Mouse (Mus musculus) heart, embryonic 12.5 days (tissue): ENCODE results near the gene Zfp933. TPM values are rescaled to one million over a fixed set of nuclear protein-coding genes. Genes with fewer than 3 reads are reported as not detected.
A peak's percentile ranks its signal among the peaks of the same experiment; 100 is the strongest.
"Not testable (repeated sequence)": the region's sequence is repeated elsewhere in the genome, so short reads cannot be mapped to it uniquely, and the experiment has no call there.

Experiments
- ATAC-seq: fragments of 200-750 bp; cut with Nextera tagmentation; 2 replicates; pipeline ENCODE4 v1.8.0; 2017; ENCODE audit warnings: moderate TSS enrichment, moderate library complexity; ENCODE audit not compliant: insufficient number of reproducible peaks, low FRiP score
- H3K27ac ChIP-seq: fragments of 300-500 bp; sonication (generic); 2 replicates; pipeline ENCODE4 v1.5.1; 2016; ENCODE audit warnings: mild to moderate bottlenecking, moderate library complexity; ENCODE audit not compliant: poor library complexity, severe bottlenecking
- H3K27me3 ChIP-seq: fragments of 300-500 bp; sonication (generic); replicated peaks from 2 replicates; pipeline ENCODE4 v1.6.1; 2016; ENCODE audit warnings: mild to moderate bottlenecking, moderate library complexity
- H3K36me3 ChIP-seq: fragments of 300-500 bp; sonication (generic); 2 replicates; pipeline ENCODE4 v1.6.1; 2016; ENCODE audit warnings: mild to moderate bottlenecking, moderate library complexity
- H3K4me1 ChIP-seq: fragments of 300-500 bp; sonication (generic); replicated peaks from 2 replicates; pipeline ENCODE4 v1.6.1; 2016; ENCODE audit warnings: mild to moderate bottlenecking
- H3K4me2 ChIP-seq: fragments of 300-500 bp; sonication (generic); 2 replicates; pipeline ENCODE4 v1.6.1; 2016; ENCODE audit warnings: mild to moderate bottlenecking, moderate library complexity
- H3K4me3 ChIP-seq: fragments of 300-500 bp; sonication (generic); 2 replicates; pipeline ENCODE4 v1.5.1; 2016; ENCODE audit warnings: mild to moderate bottlenecking
- H3K9ac ChIP-seq: fragments of 300-500 bp; sonication (generic); 2 replicates; pipeline ENCODE4 v1.6.1; 2016; ENCODE audit warnings: mild to moderate bottlenecking, moderate library complexity
- H3K9me3 ChIP-seq: fragments of 300-500 bp; sonication (generic); replicated peaks from 2 replicates; pipeline ENCODE4 v1.6.1; 2016; ENCODE audit warnings: mild to moderate bottlenecking, moderate library complexity
- WGBS: fragments of 180-500 bp; shearing (Covaris S2); methylation state at CpG from one replicate; pipeline ENCODE4 v1.1.7; 2016; 5-methylcytosine and 5-hydroxymethylcytosine counted together
- polyA plus RNA-seq: library from polyadenylated mRNA; unstranded; fragments of >200 nt; fragmentation: Nextera tagmentation; extraction: Ambion mirVana; gene quantifications from 2 replicates; pipeline ENCODE4 v1.2.1, GENCODE M21; 2016

Gene Zfp933
- polyA plus RNA-seq, 1 experiment from 2014 or later, result 5.0 TPM

DNA sequence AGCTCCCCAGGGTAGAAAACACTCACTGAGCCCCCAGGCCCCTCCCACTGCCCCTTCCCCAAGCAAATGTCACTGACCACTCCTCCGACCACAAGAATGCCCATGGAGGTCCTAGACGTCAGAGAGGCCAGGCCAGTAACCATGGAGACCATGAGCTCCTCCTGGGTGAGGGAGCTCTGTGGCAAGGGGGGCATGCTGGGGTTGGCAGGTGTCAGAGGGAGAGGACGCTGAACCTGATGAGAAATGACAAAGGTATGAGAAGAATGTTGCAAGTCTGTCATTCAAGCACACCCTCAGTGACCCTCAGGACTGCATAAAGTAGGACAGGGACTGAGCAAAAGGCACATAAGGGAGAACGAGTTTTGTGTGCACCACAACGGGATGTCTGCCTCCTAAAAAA is 31.7 kb upstream of the Zfp933 start:
- H3K36me3 ChIP-seq, result peaks cover 96% of the 10 kb centered on the region
- H3K4me1 ChIP-seq, result peaks cover 6% of the 10 kb centered on the region
- no peak overlapping the region for H3K4me2 ChIP-seq
- no peak overlapping the region for H3K27ac ChIP-seq
- no peak overlapping the region for H3K4me3 ChIP-seq
- 43% methylated on average over 5 of the region's 5 CpGs for WGBS
- H3K9me3 ChIP-seq, result no peaks in the 10 kb centered on the region
- no peaks in the 10 kb centered on the region for H3K27me3 ChIP-seq
- no peak for ATAC-seq
- no peak overlapping the region for H3K9ac ChIP-seq

DNA sequence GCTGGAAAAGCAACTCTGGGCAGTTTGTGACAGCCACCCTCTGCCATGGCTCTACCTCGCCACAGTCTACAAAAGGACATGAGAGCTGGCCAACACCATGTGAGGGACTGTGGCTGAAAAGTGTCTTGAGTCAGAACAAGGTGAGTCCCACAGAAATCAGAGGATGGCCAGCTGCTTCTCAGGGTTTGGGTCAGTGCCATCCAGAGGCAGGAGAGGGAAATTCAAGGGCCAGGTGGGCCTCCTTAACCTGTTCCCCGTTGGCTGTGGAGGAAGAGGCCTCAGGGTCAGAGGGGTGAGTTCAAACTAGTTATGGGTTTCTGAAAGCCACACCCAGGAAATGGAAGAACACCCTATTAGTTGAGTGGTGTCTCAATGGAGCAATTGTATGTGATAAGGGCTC is 31.3 kb upstream of the Zfp933 start:
- Histone ChIP-seq H3K9ac (no peak overlapping the region), H3K4me1 (peaks cover 6% of the 10 kb centered on the region), H3K36me3 (peaks cover 97% of the 10 kb centered on the region), H3K4me2 (no peak overlapping the region), H3K9me3 (no peaks in the 10 kb centered on the region), H3K27me3 (no peaks in the 10 kb centered on the region), H3K27ac (no peak overlapping the region), H3K4me3 (no peak overlapping the region)
- ATAC-seq, result no peak
- 67% methylated on average over 2 of the region's 2 CpGs for WGBS

DNA sequence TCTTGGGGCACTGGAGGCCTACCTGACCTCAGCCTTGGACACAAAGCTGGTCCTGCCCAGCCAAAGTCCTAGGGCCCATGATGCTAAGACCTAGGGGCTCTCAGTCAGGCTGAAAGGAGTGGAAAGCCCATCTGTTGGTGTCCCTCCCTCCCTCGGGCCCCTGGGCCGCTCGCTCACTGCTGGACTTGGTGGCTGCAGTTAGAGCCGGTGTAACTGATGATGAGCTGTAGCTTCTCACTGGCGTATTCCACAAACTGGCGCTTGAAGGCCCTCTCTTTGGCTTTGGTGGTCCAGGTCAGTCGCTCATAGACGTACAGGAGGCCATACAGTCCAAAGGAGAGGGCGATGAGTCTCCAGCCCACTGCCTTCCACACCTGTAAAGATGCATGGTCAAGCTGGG is 30.4 kb upstream of the Zfp933 start:
- H3K9me3 ChIP-seq, result no peaks in the 10 kb centered on the region
- no peaks in the 10 kb centered on the region for H3K27me3 ChIP-seq
- WGBS, result 94% methylated on average over 9 of the region's 9 CpGs

GRCm38 (mm10) chr4:147875852-147876575 is 27.8 kb upstream of the Zfp933 start:
- Histone ChIP-seq H3K27ac (no peak overlapping the region), H3K9me3 (no peaks in the 10 kb centered on the region), H3K27me3 (no peaks in the 10 kb centered on the region), H3K4me2 (no peak overlapping the region), H3K4me3 (no peak overlapping the region), H3K9ac (no peak overlapping the region), H3K36me3 (peaks cover 95% of the 10 kb centered on the region), H3K4me1 (peaks cover 6% of the 10 kb centered on the region)
- no peak for ATAC-seq
- WGBS, result 77% methylated on average over 4 of the region's 4 CpGs

More for the DNA sequence above, 30.4 kb upstream of the Zfp933 start:
- H3K9ac ChIP-seq, result no peak overlapping the region
- no peak overlapping the region for H3K27ac ChIP-seq
- H3K4me2 ChIP-seq, result no peak overlapping the region
- ATAC-seq, result no peak
- H3K4me3 ChIP-seq, result no peak overlapping the region
- peaks cover 98% of the 10 kb centered on the region for H3K36me3 ChIP-seq
- H3K4me1 ChIP-seq, result peaks cover 6% of the 10 kb centered on the region

- peak overlapping the region; percentile 74 for H3K4me3 ChIP-seq
- H3K9ac ChIP-seq, result peak overlapping the region; percentile 73
- peak overlapping the region; percentile 84 for H3K4me2 ChIP-seq
- H3K36me3 ChIP-seq, result peaks cover 50% of the 10 kb centered on the region
- no peaks in the 10 kb centered on the region for H3K27me3 ChIP-seq
- H3K9me3 ChIP-seq, result no peaks in the 10 kb centered on the region
- peaks cover 23% of the 10 kb centered on the region for H3K4me1 ChIP-seq
- H3K27ac ChIP-seq, result peak overlapping the region; percentile 73; the same call in 1 of the 2 replicates
- ATAC-seq, result no peak
- WGBS, result 5% methylated on average over 5 of the region's 5 CpGs
These were observed 21.1 kb upstream of the Zfp933 start for GRCm38 (mm10) chr4:147869238-147869637.

DNA sequence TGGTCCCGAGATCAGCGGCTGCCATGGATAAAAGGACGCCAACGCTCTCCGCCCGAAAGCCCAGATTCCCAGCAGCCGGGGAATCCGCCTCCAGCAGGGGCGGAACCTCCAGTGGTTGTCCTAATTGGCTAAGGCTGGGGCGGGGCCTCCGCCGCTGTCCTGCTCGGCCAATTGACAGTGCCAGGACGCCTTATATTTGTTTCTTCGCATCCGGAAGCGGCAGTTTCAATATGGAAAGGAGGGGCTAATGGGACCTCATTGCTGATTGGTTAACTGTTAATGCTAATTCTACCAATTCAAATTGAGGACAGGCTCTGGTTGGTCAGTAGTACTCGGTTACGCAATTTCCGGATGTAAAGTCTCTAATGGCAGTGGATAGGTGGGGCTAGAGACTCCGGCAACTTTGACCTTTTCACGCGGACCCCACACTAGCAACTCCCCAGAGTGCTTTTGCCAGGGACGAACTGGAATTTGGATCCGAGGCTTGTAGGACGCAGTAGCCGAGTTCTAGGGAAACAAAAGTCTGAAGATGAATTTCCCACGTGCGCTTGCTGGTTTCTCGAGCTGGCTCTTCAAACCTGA is 20.4 kb upstream of the Zfp933 start, which contains the start of the genes Miip and Fv1:
Miip (minus strand) TSS at position 367 of the 582 bp plus-strand sequence.
Fv1 (plus strand) TSS at position 530 of the 582 bp plus-strand sequence.
- peak within 1 kb of the TSS; percentile 74 for H3K4me3 ChIP-seq
- no peaks in the 10 kb centered on the region for H3K9me3 ChIP-seq
- WGBS, result under 1% methylated on average over 30 of the region's 30 CpGs
- ATAC-seq, result peak; percentile 98
- peak within 1 kb of the TSS; percentile 77 for H3K9ac ChIP-seq
- no peaks in the 10 kb centered on the region for H3K27me3 ChIP-seq
- peaks cover 49% of the 10 kb centered on the region for H3K36me3 ChIP-seq
- H3K4me2 ChIP-seq, result peak within 1 kb of the TSS; percentile 84
- H3K4me1 ChIP-seq, result peaks cover 23% of the 10 kb centered on the region
- H3K27ac ChIP-seq, result peak within 1 kb of the TSS; percentile 73

- no peaks in the 10 kb centered on the region for H3K27me3 ChIP-seq
- H3K4me1 ChIP-seq, result peaks cover 23% of the 10 kb centered on the region
- no peaks in the 10 kb centered on the region for H3K9me3 ChIP-seq
- WGBS, result 7% methylated on average over 22 of the region's 22 CpGs
- H3K36me3 ChIP-seq, result peaks cover 49% of the 10 kb centered on the region
- H3K4me2 ChIP-seq, result peak overlapping the region; percentile 71
- peak overlapping the region; percentile 77 for H3K9ac ChIP-seq
- peak overlapping the region; percentile 67 for H3K27ac ChIP-seq
- H3K4me3 ChIP-seq, result peak overlapping the region; percentile 74
- ATAC-seq, result no peak; the same call in 1 of the 2 replicates
These were observed 19.6 kb upstream of the Zfp933 start for GRCm38 (mm10) chr4:147867563-147868449.

DNA sequence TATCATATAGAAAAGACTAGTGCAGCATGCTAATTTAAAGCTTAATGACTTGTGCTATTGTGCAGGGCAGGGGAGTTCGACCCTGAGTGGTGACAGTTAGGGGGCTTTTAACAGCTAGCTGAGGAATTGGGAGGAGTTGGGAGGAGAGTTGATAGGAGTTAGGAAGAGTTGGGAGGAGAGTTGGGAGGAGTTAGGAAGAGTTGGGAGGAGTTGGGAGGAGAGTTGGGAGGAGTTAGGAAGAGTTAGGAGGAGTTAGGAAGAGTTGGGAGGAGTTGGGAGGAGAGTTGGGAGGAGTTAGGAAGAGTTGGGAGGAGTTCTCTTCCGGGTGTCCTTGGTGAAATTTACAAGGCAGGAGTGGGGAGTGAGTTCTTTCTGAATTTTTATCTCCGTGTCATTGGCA is 18.6 kb upstream of the Zfp933 start:
- not testable (repeated sequence) for H3K9ac ChIP-seq, ATAC-seq, H3K9me3 ChIP-seq, H3K27ac ChIP-seq, H3K27me3 ChIP-seq
- H3K4me3 ChIP-seq, result 0 out of 2 replicates have a peak overlapping the region, but pooled peaks have one; percentile 74
- H3K4me2 ChIP-seq, result peak overlapping the region; percentile 71; the same call in 1 of the 2 replicates
- peaks cover 49% of the 10 kb centered on the region for H3K36me3 ChIP-seq
- WGBS, result 44% methylated on average over 3 of the region's 3 CpGs
- peaks cover 23% of the 10 kb centered on the region for H3K4me1 ChIP-seq

GRCm38 (mm10) chr4:147866056-147866455 is 17.9 kb upstream of the Zfp933 start:
- 95% methylated on average over 9 of the region's 9 CpGs for WGBS
- no peaks in the 10 kb centered on the region for H3K27me3 ChIP-seq
- no peak overlapping the region for H3K4me2 ChIP-seq
- ATAC-seq, result no peak
- no peaks in the 10 kb centered on the region for H3K9me3 ChIP-seq
- H3K36me3 ChIP-seq, result peaks cover 52% of the 10 kb centered on the region
- H3K4me3 ChIP-seq, result no peak overlapping the region
- peaks cover 23% of the 10 kb centered on the region for H3K4me1 ChIP-seq
- no peak overlapping the region for H3K27ac ChIP-seq
- H3K9ac ChIP-seq, result no peak overlapping the region

GRCm38 (mm10) chr4:147865651-147866050 is 17.5 kb upstream of the Zfp933 start:
- ATAC-seq, result no peak
- 89% methylated on average over 6 of the region's 6 CpGs for WGBS
- no peaks in the 10 kb centered on the region for H3K9me3 ChIP-seq

DNA sequence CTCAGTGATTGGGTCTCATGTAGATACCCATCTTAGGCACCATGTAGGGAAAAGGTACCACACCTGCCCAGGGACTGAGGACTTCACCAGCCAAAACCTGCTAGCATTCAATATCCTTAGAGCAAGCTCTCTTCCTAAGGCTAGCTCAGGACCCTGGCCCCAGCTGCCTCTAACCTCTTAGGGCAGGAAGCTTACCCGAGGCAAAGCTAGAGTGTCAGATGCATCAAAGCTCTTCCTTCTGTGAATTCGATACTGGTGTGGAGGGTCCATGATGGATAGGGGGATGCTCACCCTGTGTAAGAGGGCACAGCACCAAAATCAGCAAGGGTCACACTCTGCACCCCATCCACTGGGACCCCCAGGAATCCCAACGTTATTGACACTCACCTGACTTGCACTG is 13.9 kb upstream of the Zfp933 start:
- H3K4me3 ChIP-seq, result no peak overlapping the region
- H3K36me3 ChIP-seq, result peaks cover 59% of the 10 kb centered on the region
- no peak overlapping the region for H3K4me2 ChIP-seq
- H3K27ac ChIP-seq, result no peak overlapping the region
- H3K9ac ChIP-seq, result no peak overlapping the region
- no peaks in the 10 kb centered on the region for H3K9me3 ChIP-seq
- H3K27me3 ChIP-seq, result no peaks in the 10 kb centered on the region
- 92% methylated on average over 3 of the region's 3 CpGs for WGBS
- no peak for ATAC-seq
- 0 out of 2 replicates have a peak, but pooled peaks cover under 1% of the 10 kb centered on the region for H3K4me1 ChIP-seq

More at GRCm38 (mm10) chr4:147865651-147866050, 17.5 kb upstream of the Zfp933 start:
- Histone ChIP-seq H3K4me3 (no peak overlapping the region), H3K36me3 (peaks cover 53% of the 10 kb centered on the region), H3K27me3 (no peaks in the 10 kb centered on the region), H3K4me1 (peaks cover 23% of the 10 kb centered on the region), H3K4me2 (no peak overlapping the region), H3K27ac (no peak overlapping the region), H3K9ac (no peak overlapping the region)
